Mouse (Mus musculus): Measurements from ENCODE around the gene Hist2h2aa1. TPM values are rescaled to one million over a fixed set of nuclear protein-coding genes. Genes with fewer than 3 reads are reported as not detected.
"Not testable (repeated sequence)": the region's sequence is repeated elsewhere in the genome, so short reads cannot be mapped to it uniquely, and the experiment has no call there.

Hist2h2aa1 gene
- total RNA-seq (2021) (10 to 100 TPM in 1 of 2 experiments, not detected in 1; 21.4 TPM), polyA plus RNA-seq (2012; rRNA removed) (503 and 643 TPM in 2 replicates)
- long read RNA-seq, transcript Hist2h2aa1-201 (1 exons, 586 nt): major isoform, 87 of 87 reads
- long read RNA-seq, partial matches to known transcripts: 0 of 87 reads
- long read RNA-seq, other reads (novel, unspliced or antisense): 0 of 87 reads

- DNase-seq: peak; percentile 93
Observed at GRCm38 (mm10) chr3:96245003-96245886, at the start of gene Hist2h2aa1. TSS of gene Hist2h2aa1 (plus strand) at chr3:96245497.

- no peak for DNase-seq
Observed at GRCm38 (mm10) chr3:96195616-96196313, 49.5 kb upstream of the Hist2h2aa1 start.

GRCm38 (mm10) chr3:96196437-96197128 lies 48.7 kb upstream of the Hist2h2aa1 start:
- no peak for DNase-seq

GRCm38 (mm10) chr3:96197129-96197749 lies 48.1 kb upstream of the Hist2h2aa1 start:
- DNase-seq: peak; percentile 93

GRCm38 (mm10) chr3:96198181-96198580 lies 47.1 kb upstream of the Hist2h2aa1 start:
- peak; percentile 11 for DNase-seq

- not testable (repeated sequence) for DNase-seq
Observed at GRCm38 (mm10) chr3:96198601-96199251, 46.6 kb upstream of the Hist2h2aa1 start.

GRCm38 (mm10) chr3:96199731-96200130 lies 45.6 kb upstream of the Hist2h2aa1 start:
- DNase-seq: no peak

- DNase-seq: no peak
Observed at GRCm38 (mm10) chr3:96207819-96208218, 37.5 kb upstream of the Hist2h2aa1 start.

GRCm38 (mm10) chr3:96209242-96209641 lies 36.1 kb upstream of the Hist2h2aa1 start:
- peak; percentile 45 for DNase-seq

- DNase-seq: peak; percentile 55
Observed at GRCm38 (mm10) chr3:96219191-96219641, 26.1 kb upstream of the Hist2h2aa1 start.

- DNase-seq: peak; percentile 87
Observed at GRCm38 (mm10) chr3:96219661-96220130, 25.6 kb upstream of the Hist2h2aa1 start, which contains the start of the genes Bola1 and Hist2h2ab. TSS of gene Bola1 (minus strand) at chr3:96219709. TSS of gene Hist2h2ab (plus strand) at chr3:96219865.

GRCm38 (mm10) chr3:96220131-96220764 lies 25.0 kb upstream of the Hist2h2aa1 start:
- DNase-seq: not testable (repeated sequence)

GRCm38 (mm10) chr3:96220765-96221639 lies 24.3 kb upstream of the Hist2h2aa1 start, which contains the start of the genes Hist2h2ac and Hist2h2be:
TSS of gene Hist2h2ac (minus strand) at chr3:96220880.
TSS of gene Hist2h2be (plus strand) at chr3:96221119.
- peak; percentile 95 for DNase-seq

GRCm38 (mm10) chr3:96221640-96222038 lies 23.7 kb upstream of the Hist2h2aa1 start:
- DNase-seq: no peak

GRCm38 (mm10) chr3:96222774-96223173 lies 22.5 kb upstream of the Hist2h2aa1 start:
- no peak for DNase-seq

- DNase-seq: no peak
Observed at GRCm38 (mm10) chr3:96225421-96225820, 19.9 kb upstream of the Hist2h2aa1 start.

GRCm38 (mm10) chr3:96226695-96227648 lies 18.3 kb upstream of the Hist2h2aa1 start:
- peak; percentile 60 for DNase-seq

- DNase-seq: peak; percentile 63
Observed at GRCm38 (mm10) chr3:96228828-96229227, 16.5 kb upstream of the Hist2h2aa1 start.
